Mouse (Mus musculus) urinary bladder, postnatal 14 days (tissue): ENCODE measurements around the gene Nebl.

Experiments used
- DNase-seq: peaks from one replicate; pipeline ENCODE4 v3.0.0; 2021; ENCODE audit warnings: low spot score

Nebl gene

GRCm38 (mm10) chr2:17710083-17710482, 21.2 kb downstream of the Nebl start:
- no peak for DNase-seq

GRCm38 (mm10) chr2:17705964-17706363, 25.3 kb downstream of the Nebl start:
- DNase-seq, result no peak

- no peak for DNase-seq
Measured at GRCm38 (mm10) chr2:17705426-17705825, 25.8 kb downstream of the Nebl start.

- no peak for DNase-seq
Measured at GRCm38 (mm10) chr2:17703170-17703512, 28.1 kb downstream of the Nebl start.

- no peak for DNase-seq
Measured at GRCm38 (mm10) chr2:17702481-17703169, 28.6 kb downstream of the Nebl start.

GRCm38 (mm10) chr2:17698161-17699087, 32.8 kb downstream of the Nebl start:
- no peak for DNase-seq

- DNase-seq, result no peak
Measured at GRCm38 (mm10) chr2:17692926-17693325, 38.3 kb downstream of the Nebl start.

- DNase-seq, result no peak
Measured at GRCm38 (mm10) chr2:17690264-17690663, 41.0 kb downstream of the Nebl start.

GRCm38 (mm10) chr2:17687141-17687540, 44.1 kb downstream of the Nebl start:
- no peak for DNase-seq

GRCm38 (mm10) chr2:17683326-17684040, 47.8 kb downstream of the Nebl start:
- no peak for DNase-seq

- DNase-seq, result no peak
Measured at GRCm38 (mm10) chr2:17672156-17672555, 59.1 kb downstream of the Nebl start.

- no peak for DNase-seq
Measured at GRCm38 (mm10) chr2:17671566-17671965, 59.7 kb downstream of the Nebl start.

GRCm38 (mm10) chr2:17669953-17670352, 61.3 kb downstream of the Nebl start:
- DNase-seq, result no peak

GRCm38 (mm10) chr2:17669000-17669399, 62.3 kb downstream of the Nebl start:
- DNase-seq, result no peak

GRCm38 (mm10) chr2:17658176-17658575, 73.1 kb downstream of the Nebl start:
- no peak for DNase-seq

GRCm38 (mm10) chr2:17650147-17650834, 81.0 kb downstream of the Nebl start:
- no peak for DNase-seq

GRCm38 (mm10) chr2:17649728-17650127, 81.5 kb downstream of the Nebl start:
- DNase-seq, result no peak

- DNase-seq, result peak; percentile 52
Measured at GRCm38 (mm10) chr2:17644282-17645262, 86.7 kb downstream of the Nebl start.

- no peak for DNase-seq
Measured at GRCm38 (mm10) chr2:17643869-17644268, 87.4 kb downstream of the Nebl start.

GRCm38 (mm10) chr2:17642770-17643169, 88.5 kb downstream of the Nebl start:
- no peak for DNase-seq

GRCm38 (mm10) chr2:17640861-17641260, 90.4 kb downstream of the Nebl start:
- DNase-seq, result no peak
